Mouse (Mus musculus) brain, embryonic 14.5 days (tissue): ENCODE measurements around the gene Bach2. TPM values are rescaled to one million over a fixed set of nuclear protein-coding genes. Genes with fewer than 3 reads are reported as not detected.

Source experiments
- DNase-seq: peaks from one replicate; pipeline ENCODE4 v3.0.0-alpha.2; 2011; ENCODE audit warnings: low read depth
- CTCF ChIP-seq: fragments of 200-500 bp; IDR thresholded peaks from 2 replicates; pipeline ENCODE4 v1.5.1; 2012; ENCODE audit warnings: inconsistent platforms, mild to moderate bottlenecking, moderate library complexity, borderline replicate concordance; ENCODE audit not compliant: insufficient read depth, insufficient read length; ENCODE audit errors: extremely low read depth
- POLR2A ChIP-seq: fragments of 200-500 bp; IDR thresholded peaks from 2 replicates; pipeline ENCODE4 v1.6.1; 2012; ENCODE audit warnings: mild to moderate bottlenecking, inconsistent platforms, borderline replicate concordance; ENCODE audit not compliant: poor library complexity, insufficient read depth, insufficient read length, severe bottlenecking; ENCODE audit errors: extremely low read depth
- polyA plus RNA-seq: library from polyadenylated mRNA; depleted of rRNA; stranded (reverse); fragments of >200 nt; gene quantifications from 2 replicates; pipeline ENCODE4 v1.2.3, GENCODE M21; 2012

The Bach2 gene
- polyA plus RNA-seq, 1 experiment = 31.4 TPM

GRCm38 (mm10) chr4:32288036-32288860, 49.6 kb downstream of the Bach2 start:
- peak; percentile 74 for DNase-seq

DNA sequence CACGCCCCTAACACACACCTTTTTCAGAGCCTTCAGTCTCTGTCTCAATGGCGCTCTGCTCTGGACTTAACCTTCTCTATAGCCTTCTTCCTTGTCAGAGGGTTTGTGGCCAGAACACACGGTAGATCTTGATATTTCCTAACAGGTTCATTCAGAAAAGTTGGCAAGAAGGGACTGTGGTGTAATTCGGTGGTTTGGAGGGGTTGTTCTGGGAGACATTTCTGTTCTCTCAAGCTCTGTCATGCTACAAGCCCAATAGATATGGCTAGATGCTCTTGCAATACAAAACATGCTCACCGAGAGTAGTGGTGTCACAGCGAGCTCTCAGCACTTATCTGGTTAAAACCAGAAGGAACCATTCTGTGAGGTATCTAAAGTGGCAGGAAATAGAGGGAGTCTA, 51.2 kb downstream of the Bach2 start:
- TF ChIP-seq POLR2A = no peak
- no peak for DNase-seq

More at GRCm38 (mm10) chr4:32288036-32288860, 49.6 kb downstream of the Bach2 start:
- no peak for TF ChIP-seq CTCF
- TF ChIP-seq POLR2A = no peak

GRCm38 (mm10) chr4:32291406-32291805, 52.8 kb downstream of the Bach2 start:
- DNase-seq = no peak
- TF ChIP-seq POLR2A = no peak
- TF ChIP-seq CTCF = no peak

DNA sequence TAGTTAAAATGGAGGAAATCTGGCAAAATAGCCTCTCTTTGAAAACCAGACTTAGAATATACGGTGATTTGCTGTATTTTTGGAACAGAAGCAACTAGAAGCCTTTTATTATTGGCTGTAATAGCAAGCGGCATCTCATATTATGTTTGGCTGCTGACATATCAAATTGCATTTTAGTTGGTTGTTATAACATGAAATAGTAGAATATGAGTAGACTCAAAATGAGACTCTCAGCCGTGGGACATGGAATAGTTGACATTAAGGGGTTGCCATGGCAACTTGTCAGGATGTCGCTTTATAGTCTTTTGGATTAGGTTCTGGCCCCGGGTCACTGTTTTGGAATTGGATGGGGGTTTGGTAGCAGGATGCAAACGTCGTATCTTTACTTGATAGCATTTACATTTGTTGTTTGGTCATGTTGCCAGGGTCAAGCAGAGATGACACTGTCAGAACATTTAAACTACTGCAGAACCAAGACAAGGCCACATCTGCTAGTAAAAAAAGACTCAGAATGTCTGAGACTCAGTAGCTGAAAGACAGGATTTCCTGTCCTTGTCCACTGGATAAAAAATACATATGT, 55.2 kb downstream of the Bach2 start:
- peak; percentile 61 for DNase-seq
- TF ChIP-seq CTCF (no peak), POLR2A (no peak)

DNA sequence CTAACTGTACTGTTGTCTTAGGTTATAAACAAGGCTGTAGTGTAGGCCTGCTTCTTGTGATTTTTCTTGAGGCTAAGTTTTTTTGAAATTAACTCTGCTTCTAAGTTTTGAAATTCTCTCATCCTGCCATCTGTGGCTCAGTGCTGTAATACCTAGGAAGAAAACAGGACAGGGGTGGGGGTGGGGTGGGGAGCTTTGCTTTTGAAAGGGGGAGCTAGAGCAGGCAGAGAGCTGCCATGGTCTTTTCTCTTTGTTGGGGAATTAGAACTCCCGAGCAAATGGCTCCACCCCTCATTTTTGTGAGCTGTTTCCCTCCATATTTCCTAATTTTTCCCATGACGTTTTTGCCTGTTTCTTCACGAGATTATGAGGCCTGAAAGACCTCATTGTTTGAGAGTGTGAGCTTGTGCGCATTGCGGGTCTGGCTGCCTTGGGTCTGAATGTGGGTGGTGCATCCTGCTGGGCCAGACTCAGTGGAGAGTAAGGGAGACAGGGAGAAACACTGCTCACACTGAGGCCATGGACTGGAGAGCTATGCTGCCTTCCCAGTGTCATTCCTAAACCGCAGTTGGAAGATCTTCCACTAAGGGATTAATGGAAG, 58.6 kb downstream of the Bach2 start:
- DNase-seq = peak; percentile 51
- TF ChIP-seq POLR2A (no peak), CTCF (no peak)

- TF ChIP-seq POLR2A (no peak), CTCF (no peak)
- DNase-seq = no peak
These were observed 60.6 kb downstream of the Bach2 start for GRCm38 (mm10) chr4:32299221-32299620.

- no peak for DNase-seq
These were observed 61.4 kb downstream of the Bach2 start for GRCm38 (mm10) chr4:32299970-32300369.

DNA sequence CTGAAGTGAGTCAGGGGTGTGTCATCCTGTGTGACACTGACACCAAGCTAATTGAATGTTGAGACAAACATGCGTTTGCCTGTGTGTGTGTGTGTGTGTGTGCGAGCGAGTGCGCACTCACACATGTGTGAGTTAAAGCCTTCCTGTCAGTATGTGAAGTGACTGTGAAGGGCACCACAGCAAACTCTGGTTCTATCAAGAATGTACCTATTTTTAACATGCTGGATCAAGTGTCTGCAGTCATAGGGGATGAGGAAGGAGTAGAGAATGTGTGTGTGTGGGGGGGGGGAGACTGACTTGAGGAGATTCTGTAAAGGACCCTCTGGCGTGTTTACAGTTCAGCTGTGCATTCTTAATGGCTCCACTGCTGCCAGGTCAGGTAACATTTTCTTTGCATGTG, 64.1 kb downstream of the Bach2 start:
- TF ChIP-seq POLR2A (no peak), CTCF (no peak)
- DNase-seq = no peak

More at GRCm38 (mm10) chr4:32299970-32300369, 61.4 kb downstream of the Bach2 start:
- no peak for TF ChIP-seq POLR2A
- TF ChIP-seq CTCF = no peak

GRCm38 (mm10) chr4:32303076-32303475, 64.5 kb downstream of the Bach2 start:
- peak; percentile 93 for DNase-seq
- no peak for TF ChIP-seq POLR2A
- TF ChIP-seq CTCF = no peak

DNA sequence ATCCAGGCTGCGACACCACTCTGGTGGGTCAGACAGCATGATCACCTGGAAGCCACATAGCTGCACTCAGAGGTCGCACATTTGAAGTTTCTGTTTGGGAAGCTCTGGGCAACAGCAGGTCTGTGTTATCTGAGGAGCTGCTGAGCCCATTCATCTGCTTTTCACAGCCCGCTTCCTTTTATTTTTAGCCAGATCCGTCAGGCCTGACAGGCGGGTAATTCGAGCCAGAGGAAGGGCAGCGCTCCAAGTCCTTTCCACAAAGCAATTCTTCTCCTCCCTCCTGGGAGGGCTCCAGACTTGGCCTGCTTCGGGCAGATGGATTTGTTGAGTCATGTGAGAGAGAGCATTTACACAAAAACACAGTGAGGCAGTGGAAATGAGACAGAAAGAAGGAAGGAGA, 65.1 kb downstream of the Bach2 start:
- DNase-seq = peak; percentile 99
- TF ChIP-seq POLR2A (no peak), CTCF (no peak)

DNA sequence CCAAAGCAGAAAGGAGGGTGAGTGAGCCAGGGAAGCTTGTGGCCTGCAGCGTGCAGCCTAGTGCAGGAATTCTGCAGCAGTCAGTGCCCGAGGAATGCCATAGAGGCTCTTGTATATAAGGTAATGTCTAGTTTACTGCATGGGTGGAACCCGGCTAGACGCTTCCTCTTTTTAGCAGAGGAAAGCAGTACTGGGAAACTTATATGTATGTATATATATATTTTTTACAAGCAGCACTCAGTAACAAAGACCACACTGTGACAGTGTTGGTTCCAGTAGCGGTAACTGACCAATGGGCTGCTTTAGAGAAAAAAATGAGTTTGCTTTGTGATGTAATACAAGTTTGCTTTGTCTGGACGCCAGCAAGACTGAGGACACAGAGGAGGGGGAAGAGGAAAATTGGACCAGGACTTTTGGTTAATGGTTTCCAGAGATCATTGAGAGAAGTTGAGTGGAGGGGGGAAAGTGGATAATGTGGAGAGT, 65.7 kb downstream of the Bach2 start:
- peak; percentile 76 for DNase-seq
- TF ChIP-seq CTCF (no peak), POLR2A (no peak)
